Mouse (Mus musculus): ENCODE data around the gene Tbc1d22a.

- no peak for TF ChIP-seq POLR2A (IDR thresholded peaks at IDR 0.05; ENCODE audit: low read depth, low read length)
- no peak for TF ChIP-seq CTCF (IDR thresholded peaks at IDR 0.05; ENCODE audit: borderline replicate concordance, insufficient read depth, low read length)
These were observed 321.1 kb downstream of the Tbc1d22a start for GRCm38 (mm10) chr15:86535356-86535755.
